Mouse (Mus musculus): ENCODE data around the gene Sez6l.

DNA sequence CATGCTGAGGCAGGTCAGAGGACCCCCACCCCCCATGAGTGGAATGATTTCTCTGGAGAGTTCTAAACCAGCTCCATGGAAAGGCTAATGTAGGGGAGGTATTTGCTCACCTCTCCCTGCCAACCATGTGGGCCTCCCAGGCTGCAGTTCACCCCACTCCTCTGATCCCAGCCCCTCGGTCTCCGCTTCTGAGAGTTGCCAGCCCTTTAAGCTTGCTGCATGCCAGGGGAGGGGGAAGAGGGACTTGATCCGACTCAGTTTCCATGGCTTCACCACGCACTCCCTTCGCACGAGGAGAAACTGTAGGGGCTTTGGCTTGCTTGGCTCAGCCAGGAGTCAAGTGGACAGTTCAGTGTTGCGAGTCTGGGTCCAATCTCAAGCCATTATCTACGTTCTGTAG, 45.9 kb downstream of the Sez6l start:
- no peak for TF ChIP-seq CTCF (conservative IDR thresholded peaks at IDR 0.05; ENCODE audit: low read length)
- no peak for TF ChIP-seq POU5F1 (IDR thresholded peaks at IDR 0.05; ENCODE audit: borderline replicate concordance, low read length)
- TF ChIP-seq NANOG (IDR thresholded peaks at IDR 0.05; ENCODE audit: borderline replicate concordance, low read length) = no peak
